Mouse (Mus musculus): ENCODE data around the gene Pkhd1.

Gene Pkhd1

GRCm38 (mm10) chr1:20248169-20248568 lies 369.7 kb downstream of the Pkhd1 start:
- no peak for DNase-seq

- no peak for DNase-seq
Measured at GRCm38 (mm10) chr1:20216681-20217080, 401.2 kb downstream of the Pkhd1 start.

- DNase-seq = no peak
Measured at GRCm38 (mm10) chr1:20190444-20190843, 427.4 kb downstream of the Pkhd1 start.

- no peak for DNase-seq
Measured at GRCm38 (mm10) chr1:20180157-20180556, 437.7 kb downstream of the Pkhd1 start.

GRCm38 (mm10) chr1:20171199-20171598 lies 446.7 kb downstream of the Pkhd1 start:
- no peak for DNase-seq

GRCm38 (mm10) chr1:20150627-20151026 lies 467.2 kb downstream of the Pkhd1 start:
- peak; percentile 33 for DNase-seq

- DNase-seq = no peak
Measured at GRCm38 (mm10) chr1:20150016-20150415, 467.8 kb downstream of the Pkhd1 start.

- DNase-seq = no peak
Measured at GRCm38 (mm10) chr1:20136205-20136604, 481.7 kb downstream of the Pkhd1 start.

- no peak for DNase-seq
Measured at GRCm38 (mm10) chr1:20135065-20135618, 482.7 kb downstream of the Pkhd1 start.

- DNase-seq = no peak
Measured at GRCm38 (mm10) chr1:20133636-20134035, 484.2 kb downstream of the Pkhd1 start.

GRCm38 (mm10) chr1:20131786-20132596 lies 485.9 kb downstream of the Pkhd1 start:
- DNase-seq = no peak

- no peak for DNase-seq
Measured at GRCm38 (mm10) chr1:20117331-20117730, 500.5 kb downstream of the Pkhd1 start.

GRCm38 (mm10) chr1:20069733-20070132 lies 548.1 kb downstream of the Pkhd1 start:
- no peak for DNase-seq

GRCm38 (mm10) chr1:20058245-20058644 lies 559.6 kb downstream of the Pkhd1 start:
- DNase-seq = peak; percentile 14

GRCm38 (mm10) chr1:20039389-20039788 lies 578.5 kb downstream of the Pkhd1 start:
- DNase-seq = no peak

GRCm38 (mm10) chr1:20035277-20035676 lies 582.6 kb downstream of the Pkhd1 start:
- no peak for DNase-seq

GRCm38 (mm10) chr1:20018198-20018925 lies 599.5 kb downstream of the Pkhd1 start:
- DNase-seq = no peak

GRCm38 (mm10) chr1:20017619-20018018 lies 600.2 kb downstream of the Pkhd1 start:
- DNase-seq = no peak
